Mouse (Mus musculus): ENCODE measurements around the gene Tmem168.

Tmem168 gene

DNA sequence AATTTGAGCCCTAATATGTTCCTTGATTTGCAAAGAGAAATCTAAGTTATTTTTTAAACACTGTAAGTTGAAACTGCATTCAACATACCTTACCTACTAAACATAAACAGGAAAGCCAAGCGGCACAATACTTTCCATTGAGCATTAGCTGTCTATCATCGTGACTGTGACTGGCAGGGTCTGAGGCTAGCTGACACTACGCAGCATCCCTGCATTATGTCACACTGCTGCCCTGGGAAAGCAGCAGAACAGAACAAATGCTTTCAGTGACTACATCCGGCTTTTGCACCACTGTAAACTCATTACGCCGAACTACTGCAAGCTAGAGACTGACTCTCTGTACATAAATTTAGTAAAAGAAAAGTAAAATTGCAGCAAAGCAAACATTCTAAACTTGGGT is 23.1 kb downstream of the Tmem168 start:
- no peak for DNase-seq (ENCODE audit: low spot score)

DNA sequence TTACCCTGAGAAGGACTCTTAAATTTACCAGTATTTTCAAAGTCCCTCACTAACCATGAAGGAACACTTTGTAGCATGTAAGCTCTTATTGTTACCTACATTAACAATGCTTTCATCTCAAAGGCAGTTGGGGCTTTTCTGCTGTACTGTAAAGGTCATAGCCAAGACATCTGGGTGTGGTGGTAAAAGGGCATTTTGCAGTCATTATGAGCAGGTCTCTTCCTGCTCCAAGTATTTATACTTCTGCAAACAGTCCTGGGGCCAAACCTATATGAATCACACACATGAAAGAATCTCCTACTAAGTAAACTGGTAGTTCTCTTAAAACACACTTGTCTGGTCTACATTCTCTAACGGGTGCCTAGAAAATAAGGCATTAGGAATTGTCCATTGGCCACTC is 25.8 kb downstream of the Tmem168 start:
- no peak for DNase-seq (ENCODE audit: low spot score)

DNA sequence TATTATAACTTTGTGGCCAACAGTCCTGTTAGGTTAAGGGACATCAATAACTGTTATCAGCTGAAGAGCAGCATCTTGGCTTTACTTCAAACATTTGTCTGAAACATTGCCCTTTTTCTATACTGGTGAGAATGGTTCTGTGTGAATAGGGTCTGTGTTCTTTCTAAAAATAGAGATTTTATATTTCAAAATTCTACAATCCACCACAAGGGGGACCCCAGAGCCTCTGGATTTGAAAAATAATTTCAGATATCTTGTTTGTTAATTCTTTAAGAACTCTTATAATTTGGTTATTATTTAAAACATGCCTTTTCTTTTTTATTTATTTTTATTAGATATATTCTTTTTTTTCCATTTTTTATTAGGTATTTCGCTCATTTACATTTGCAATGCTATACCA is 42.2 kb downstream of the Tmem168 start:
- DNase-seq (ENCODE audit: low spot score), result no peak

DNA sequence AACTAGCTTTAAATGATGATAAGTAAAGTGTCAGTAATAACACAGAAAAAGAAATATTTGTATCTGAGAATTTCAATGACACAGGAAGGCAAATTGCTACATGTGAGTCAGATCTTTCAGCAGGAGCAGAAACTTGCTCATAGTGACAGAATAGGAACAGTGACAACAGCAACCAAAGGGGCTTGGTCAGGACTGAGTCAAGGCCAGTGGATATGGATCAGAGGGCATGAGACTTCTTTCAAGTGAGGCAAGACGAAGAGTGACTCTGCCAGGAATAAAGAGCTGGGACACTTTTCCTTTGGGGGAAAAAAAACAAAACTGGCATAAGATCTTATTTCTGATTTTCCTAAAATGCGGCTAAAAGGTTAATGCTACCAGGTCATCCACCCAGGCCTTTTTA is 52.6 kb downstream of the Tmem168 start:
- no peak for DNase-seq (ENCODE audit: low spot score)

DNA sequence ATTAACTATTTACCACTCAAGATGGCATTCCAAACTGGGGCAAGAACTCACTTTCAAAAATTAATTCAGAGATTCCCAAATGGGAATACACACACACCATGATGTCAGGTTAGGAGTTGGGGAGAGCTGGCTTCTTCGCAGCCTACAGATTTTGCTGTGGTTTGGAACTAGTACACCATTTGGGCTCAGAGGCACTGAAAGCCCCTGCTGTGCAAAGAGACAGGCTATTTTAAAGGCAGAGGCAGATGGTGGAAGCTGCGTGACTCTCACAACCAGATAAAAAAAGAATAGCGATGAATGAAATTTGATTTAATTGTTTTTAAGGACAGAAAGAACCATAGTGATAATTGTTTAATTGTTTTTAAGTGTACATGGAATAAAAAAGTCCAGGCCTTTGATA is 66.1 kb downstream of the Tmem168 start:
- DNase-seq (ENCODE audit: low spot score), result no peak

DNA sequence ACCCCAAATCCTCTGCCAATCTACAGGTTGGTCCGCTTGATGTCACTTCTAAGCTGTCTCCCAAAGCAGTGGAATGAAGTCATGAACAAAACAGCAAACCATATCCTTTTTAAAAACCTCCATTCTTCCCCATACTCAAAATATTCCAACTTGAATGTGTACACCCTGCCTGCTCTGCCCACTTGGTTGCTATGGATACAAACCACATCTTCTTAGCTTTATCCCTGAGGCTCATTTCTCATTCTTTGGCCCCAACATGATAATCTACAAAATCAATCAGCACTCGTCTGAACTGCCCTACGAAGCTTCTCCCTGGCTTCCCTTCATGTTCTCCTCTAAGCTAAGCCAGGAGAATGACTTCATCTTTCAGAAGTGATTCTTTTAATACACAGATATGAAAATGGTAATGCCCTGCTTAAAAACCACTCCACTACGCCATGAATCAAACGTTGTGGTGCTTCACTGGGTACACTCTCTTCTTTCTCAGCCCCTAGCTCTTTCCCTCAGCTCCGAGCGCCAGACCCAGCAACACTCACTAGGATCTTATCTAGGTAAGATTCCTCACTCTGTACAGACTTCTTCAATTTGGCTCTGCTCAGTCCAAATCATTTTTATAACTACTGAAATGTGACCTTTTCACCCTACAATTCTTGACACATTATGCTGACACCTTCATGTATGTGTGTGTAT is 70.5 kb downstream of the Tmem168 start:
- no peak for DNase-seq (ENCODE audit: low spot score)

All from urinary bladder, postnatal 14 days (tissue).